Mouse (Mus musculus): Measurements from ENCODE around the gene Spc25. TPM values are rescaled to one million over a fixed set of nuclear protein-coding genes. Genes with fewer than 3 reads are reported as not detected.

Spc25 gene
- total and polyA plus RNA-seq, 3 experiments, result 0.18 to 1.6 (median 0.97) TPM

GRCm38 (mm10) chr2:69187990-69188389 lies 18.0 kb downstream of the Spc25 start:
- DNase-seq, result no peak

- no peak for DNase-seq
These were observed 26.3 kb downstream of the Spc25 start for GRCm38 (mm10) chr2:69179721-69180120.

- no peak for DNase-seq
These were observed 30.7 kb downstream of the Spc25 start for GRCm38 (mm10) chr2:69175296-69175695.

- DNase-seq, result no peak
These were observed 35.5 kb downstream of the Spc25 start for GRCm38 (mm10) chr2:69170395-69171077.

- DNase-seq, result no peak
These were observed 47.1 kb downstream of the Spc25 start for GRCm38 (mm10) chr2:69158907-69159306.

- DNase-seq, result no peak
These were observed 49.7 kb downstream of the Spc25 start for GRCm38 (mm10) chr2:69156283-69156682.

- no peak for DNase-seq
These were observed 50.1 kb downstream of the Spc25 start for GRCm38 (mm10) chr2:69155861-69156260.

- DNase-seq, result no peak
These were observed 55.2 kb downstream of the Spc25 start for GRCm38 (mm10) chr2:69150841-69151240.

GRCm38 (mm10) chr2:69149154-69149553 lies 56.8 kb downstream of the Spc25 start:
- DNase-seq, result no peak

GRCm38 (mm10) chr2:69148691-69149090 lies 57.3 kb downstream of the Spc25 start:
- DNase-seq, result peak; percentile 66

Other genes starting within 250 kb of the Spc25 start
- 1 to 10 TPM; 8.2 to 8.4 TPM for gene Nostrin, start 70.4 kb downstream of the Spc25 start, total RNA-seq (2021)
- 0.04 and 0.20 TPM in 2 replicates for gene Nostrin, start 70.4 kb downstream of the Spc25 start, polyA plus RNA-seq (2012; rRNA removed)
- gene G6pc2, start 4.9 kb upstream of the Spc25 start, total RNA-seq (2021), result not detected
- gene G6pc2, start 4.9 kb upstream of the Spc25 start, polyA plus RNA-seq (2012; rRNA removed), result not detected in 2 replicates
- 1 to 10 TPM in 1 of 2 experiments, not detected in 1; 1.1 TPM for gene Abcb11, start 136.4 kb upstream of the Spc25 start, total RNA-seq (2021)
- gene Abcb11, start 136.4 kb upstream of the Spc25 start, polyA plus RNA-seq (2012; rRNA removed), result not detected in 2 replicates
- 1 to 10 TPM; 3.0 to 4.8 TPM for gene Dhrs9, start 174.3 kb upstream of the Spc25 start, total RNA-seq (2021)
- gene Dhrs9, start 174.3 kb upstream of the Spc25 start, polyA plus RNA-seq (2012; rRNA removed), result 0.08 and 0.23 TPM in 2 replicates

Data from adrenal gland, adult 2 months (tissue).